Mouse (Mus musculus) ES-CJ7 (cell line): ENCODE data around the gene Ncoa3.

Source experiments
- DNase-seq: peaks from one replicate; pipeline ENCODE4 v3.0.0; 2011; ENCODE audit warnings: low read depth, low spot score

Ncoa3 gene

GRCm38 (mm10) chr2:166031120-166031929, 38.9 kb downstream of the Ncoa3 start:
- DNase-seq: peak; percentile 78

- DNase-seq: no peak
Observed at GRCm38 (mm10) chr2:166032628-166033027, 40.2 kb downstream of the Ncoa3 start.

- DNase-seq: no peak
Observed at GRCm38 (mm10) chr2:166034967-166035490, 42.6 kb downstream of the Ncoa3 start.

GRCm38 (mm10) chr2:166035725-166036124, 43.3 kb downstream of the Ncoa3 start:
- peak; percentile 83 for DNase-seq

- DNase-seq: no peak
Observed at GRCm38 (mm10) chr2:166039681-166040080, 47.2 kb downstream of the Ncoa3 start.

- DNase-seq: no peak
Observed at GRCm38 (mm10) chr2:166042542-166042941, 50.1 kb downstream of the Ncoa3 start.

GRCm38 (mm10) chr2:166045006-166045405, 52.6 kb downstream of the Ncoa3 start:
- no peak for DNase-seq

- no peak for DNase-seq
Observed at GRCm38 (mm10) chr2:166045549-166046501, 53.4 kb downstream of the Ncoa3 start.

GRCm38 (mm10) chr2:166047931-166048330, 55.5 kb downstream of the Ncoa3 start:
- DNase-seq: no peak

- DNase-seq: no peak
Observed at GRCm38 (mm10) chr2:166048852-166049251, 56.4 kb downstream of the Ncoa3 start.

GRCm38 (mm10) chr2:166051421-166051820, 59.0 kb downstream of the Ncoa3 start:
- no peak for DNase-seq

GRCm38 (mm10) chr2:166051966-166052365, 59.5 kb downstream of the Ncoa3 start:
- DNase-seq: no peak

GRCm38 (mm10) chr2:166054002-166054539, 61.6 kb downstream of the Ncoa3 start:
- no peak for DNase-seq

- peak; percentile 68 for DNase-seq
Observed at GRCm38 (mm10) chr2:166059684-166060423, 67.4 kb downstream of the Ncoa3 start.

- no peak for DNase-seq
Observed at GRCm38 (mm10) chr2:166062008-166062407, 69.6 kb downstream of the Ncoa3 start.

- DNase-seq: no peak
Observed at GRCm38 (mm10) chr2:166062431-166062830, 70.0 kb downstream of the Ncoa3 start.

- peak; percentile 75 for DNase-seq
Observed at GRCm38 (mm10) chr2:166066434-166066833, 74.0 kb downstream of the Ncoa3 start.

GRCm38 (mm10) chr2:166068261-166068660, 75.8 kb downstream of the Ncoa3 start:
- no peak for DNase-seq

- no peak for DNase-seq
Observed at GRCm38 (mm10) chr2:166069164-166069563, 76.7 kb downstream of the Ncoa3 start.

GRCm38 (mm10) chr2:166069738-166070137, 77.3 kb downstream of the Ncoa3 start:
- no peak for DNase-seq

- no peak for DNase-seq
Observed at GRCm38 (mm10) chr2:166071481-166071880, 79.0 kb downstream of the Ncoa3 start.
